Mouse (Mus musculus): Measurements from ENCODE around the gene Sost. TPM values are rescaled to one million over a fixed set of nuclear protein-coding genes. Genes with fewer than 3 reads are reported as not detected.

The Sost gene
- polyA plus RNA-seq, 1 experiment from 2014 or later = 0.12 TPM

GRCm38 (mm10) chr11:101964647-101965046, 2.2 kb downstream of the Sost start:
- H3K9ac ChIP-seq (ENCODE audit: low read depth, low read length) = no peak overlapping the region
- H3K4me2 ChIP-seq (ENCODE audit: low read depth, low read length) = no peak overlapping the region
- no peak overlapping the region for H3K4me3 ChIP-seq (ENCODE audit: low read length)
- WGBS = 12% methylated on average over 8 of the region's 8 CpGs
- peaks cover 62% of the 10 kb centered on the region for H3K27me3 ChIP-seq (replicated peaks; ENCODE audit: control insufficient read depth, insufficient read depth, low read length)
- ATAC-seq = peak; percentile 24; the same call in 1 of the 2 replicates
- peaks cover 14% of the 10 kb centered on the region for H3K4me1 ChIP-seq (ENCODE audit: control insufficient read depth, insufficient read depth, low read length)
- no peak overlapping the region for H3K27ac ChIP-seq (ENCODE audit: low read length)
- no peaks in the 10 kb centered on the region for H3K36me3 ChIP-seq (ENCODE audit: control insufficient read depth, insufficient read depth, low read length)
- no peaks in the 10 kb centered on the region for H3K9me3 ChIP-seq (ENCODE audit: control insufficient read depth, low read length)

- WGBS = under 1% methylated on average over 78 of the region's 78 CpGs
- Histone ChIP-seq H3K4me2 (ENCODE audit: low read depth, low read length) (peak overlapping the region; percentile 91), H3K27me3 (replicated peaks; ENCODE audit: control insufficient read depth, insufficient read depth, low read length) (peaks cover 62% of the 10 kb centered on the region), H3K9ac (ENCODE audit: low read depth, low read length) (peak overlapping the region; percentile 60), H3K4me1 (ENCODE audit: control insufficient read depth, insufficient read depth, low read length) (peaks cover 14% of the 10 kb centered on the region), H3K9me3 (ENCODE audit: control insufficient read depth, low read length) (no peaks in the 10 kb centered on the region), H3K27ac (ENCODE audit: low read length) (no peak overlapping the region), H3K4me3 (ENCODE audit: low read length) (peak overlapping the region; percentile 56), H3K36me3 (ENCODE audit: control insufficient read depth, insufficient read depth, low read length) (no peaks in the 10 kb centered on the region)
- ATAC-seq = peak; percentile 26; the same call in 1 of the 2 replicates
Observed at GRCm38 (mm10) chr11:101963473-101964291, 3.1 kb downstream of the Sost start.

GRCm38 (mm10) chr11:101963043-101963442, 3.8 kb downstream of the Sost start:
- H3K27ac ChIP-seq (ENCODE audit: low read length) = no peak overlapping the region
- H3K4me2 ChIP-seq (ENCODE audit: low read depth, low read length) = peak overlapping the region; percentile 91; the same call in 1 of the 2 replicates
- peaks cover 10% of the 10 kb centered on the region for H3K4me1 ChIP-seq (ENCODE audit: control insufficient read depth, insufficient read depth, low read length)
- no peak for ATAC-seq
- H3K27me3 ChIP-seq (replicated peaks; ENCODE audit: control insufficient read depth, insufficient read depth, low read length) = peaks cover 57% of the 10 kb centered on the region
- H3K4me3 ChIP-seq (ENCODE audit: low read length) = peak overlapping the region; percentile 56
- no peak overlapping the region for H3K9ac ChIP-seq (ENCODE audit: low read depth, low read length)
- no peaks in the 10 kb centered on the region for H3K36me3 ChIP-seq (ENCODE audit: control insufficient read depth, insufficient read depth, low read length)
- WGBS = 3% methylated on average over 11 of the region's 11 CpGs
- H3K9me3 ChIP-seq (ENCODE audit: control insufficient read depth, low read length) = no peaks in the 10 kb centered on the region

GRCm38 (mm10) chr11:101957476-101957875, 9.3 kb downstream of the Sost start:
- Histone ChIP-seq H3K4me3 (ENCODE audit: low read length) (no peak overlapping the region), H3K36me3 (ENCODE audit: control insufficient read depth, insufficient read depth, low read length) (no peaks in the 10 kb centered on the region), H3K27ac (ENCODE audit: low read length) (no peak overlapping the region), H3K9ac (ENCODE audit: low read depth, low read length) (no peak overlapping the region), H3K4me2 (ENCODE audit: low read depth, low read length) (no peak overlapping the region), H3K9me3 (ENCODE audit: control insufficient read depth, low read length) (no peaks in the 10 kb centered on the region), H3K27me3 (replicated peaks; ENCODE audit: control insufficient read depth, insufficient read depth, low read length) (peaks cover 15% of the 10 kb centered on the region), H3K4me1 (ENCODE audit: control insufficient read depth, insufficient read depth, low read length) (peaks cover 10% of the 10 kb centered on the region)
- 60% methylated on average over 5 of the region's 5 CpGs for WGBS
- ATAC-seq = no peak

- 49% methylated on average over 4 of the region's 4 CpGs for WGBS
- Histone ChIP-seq H3K9ac (ENCODE audit: low read depth, low read length) (no peak overlapping the region), H3K27ac (ENCODE audit: low read length) (no peak overlapping the region), H3K9me3 (ENCODE audit: control insufficient read depth, low read length) (no peaks in the 10 kb centered on the region), H3K36me3 (ENCODE audit: control insufficient read depth, insufficient read depth, low read length) (no peaks in the 10 kb centered on the region), H3K4me1 (ENCODE audit: control insufficient read depth, insufficient read depth, low read length) (peaks cover 11% of the 10 kb centered on the region), H3K4me3 (ENCODE audit: low read length) (no peak overlapping the region), H3K27me3 (replicated peaks; ENCODE audit: control insufficient read depth, insufficient read depth, low read length) (no peaks in the 10 kb centered on the region; the same call in 1 of the 2 replicates), H3K4me2 (ENCODE audit: low read depth, low read length) (peak overlapping the region; percentile 37; the same call in 1 of the 2 replicates)
- ATAC-seq = no peak
Observed at GRCm38 (mm10) chr11:101953441-101953840, 13.4 kb downstream of the Sost start.

GRCm38 (mm10) chr11:101952541-101953341, 14.1 kb downstream of the Sost start:
- Histone ChIP-seq H3K9ac (ENCODE audit: low read depth, low read length) (no peak overlapping the region), H3K4me1 (ENCODE audit: control insufficient read depth, insufficient read depth, low read length) (peaks cover 11% of the 10 kb centered on the region), H3K4me2 (ENCODE audit: low read depth, low read length) (peak overlapping the region; percentile 37), H3K4me3 (ENCODE audit: low read length) (no peak overlapping the region), H3K27ac (ENCODE audit: low read length) (peak overlapping the region; percentile 43), H3K36me3 (ENCODE audit: control insufficient read depth, insufficient read depth, low read length) (no peaks in the 10 kb centered on the region), H3K27me3 (replicated peaks; ENCODE audit: control insufficient read depth, insufficient read depth, low read length) (no peaks in the 10 kb centered on the region; the same call in 1 of the 2 replicates), H3K9me3 (ENCODE audit: control insufficient read depth, low read length) (no peaks in the 10 kb centered on the region)
- 23% methylated on average over 24 of the region's 24 CpGs for WGBS
- peak; percentile 66 for ATAC-seq

GRCm38 (mm10) chr11:101950021-101950420, 16.8 kb downstream of the Sost start:
- Histone ChIP-seq H3K36me3 (ENCODE audit: control insufficient read depth, insufficient read depth, low read length) (no peaks in the 10 kb centered on the region), H3K9ac (ENCODE audit: low read depth, low read length) (no peak overlapping the region), H3K27ac (ENCODE audit: low read length) (no peak overlapping the region), H3K27me3 (replicated peaks; ENCODE audit: control insufficient read depth, insufficient read depth, low read length) (no peaks in the 10 kb centered on the region; the same call in 1 of the 2 replicates), H3K4me2 (ENCODE audit: low read depth, low read length) (no peak overlapping the region), H3K4me1 (ENCODE audit: control insufficient read depth, insufficient read depth, low read length) (peaks cover 11% of the 10 kb centered on the region), H3K9me3 (ENCODE audit: control insufficient read depth, low read length) (no peaks in the 10 kb centered on the region), H3K4me3 (ENCODE audit: low read length) (no peak overlapping the region)
- no peak for ATAC-seq
- 72% methylated on average over 5 of the region's 5 CpGs for WGBS

GRCm38 (mm10) chr11:101946525-101946924, 20.3 kb downstream of the Sost start:
- Histone ChIP-seq H3K4me2 (ENCODE audit: low read depth, low read length) (no peak overlapping the region), H3K27ac (ENCODE audit: low read length) (no peak overlapping the region), H3K36me3 (ENCODE audit: control insufficient read depth, insufficient read depth, low read length) (no peaks in the 10 kb centered on the region), H3K4me3 (ENCODE audit: low read length) (no peak overlapping the region), H3K9ac (ENCODE audit: low read depth, low read length) (no peak overlapping the region), H3K27me3 (replicated peaks; ENCODE audit: control insufficient read depth, insufficient read depth, low read length) (no peaks in the 10 kb centered on the region), H3K9me3 (ENCODE audit: control insufficient read depth, low read length) (no peaks in the 10 kb centered on the region), H3K4me1 (ENCODE audit: control insufficient read depth, insufficient read depth, low read length) (no peaks in the 10 kb centered on the region)
- 34% methylated on average over 5 of the region's 5 CpGs for WGBS
- no peak for ATAC-seq

- WGBS = 45% methylated on average over 3 of the region's 3 CpGs
- Histone ChIP-seq H3K27me3 (replicated peaks; ENCODE audit: control insufficient read depth, insufficient read depth, low read length) (no peaks in the 10 kb centered on the region; the same call in 1 of the 2 replicates), H3K9me3 (ENCODE audit: control insufficient read depth, low read length) (no peaks in the 10 kb centered on the region), H3K4me3 (ENCODE audit: low read length) (no peak overlapping the region), H3K4me2 (ENCODE audit: low read depth, low read length) (no peak overlapping the region), H3K4me1 (ENCODE audit: control insufficient read depth, insufficient read depth, low read length) (no peaks in the 10 kb centered on the region), H3K36me3 (ENCODE audit: control insufficient read depth, insufficient read depth, low read length) (no peaks in the 10 kb centered on the region), H3K9ac (ENCODE audit: low read depth, low read length) (no peak overlapping the region), H3K27ac (ENCODE audit: low read length) (no peak overlapping the region)
- ATAC-seq = no peak
Observed at GRCm38 (mm10) chr11:101943055-101943454, 23.8 kb downstream of the Sost start.
